Mouse (Mus musculus): Measurements from ENCODE around the gene Mageb3.

DNA sequence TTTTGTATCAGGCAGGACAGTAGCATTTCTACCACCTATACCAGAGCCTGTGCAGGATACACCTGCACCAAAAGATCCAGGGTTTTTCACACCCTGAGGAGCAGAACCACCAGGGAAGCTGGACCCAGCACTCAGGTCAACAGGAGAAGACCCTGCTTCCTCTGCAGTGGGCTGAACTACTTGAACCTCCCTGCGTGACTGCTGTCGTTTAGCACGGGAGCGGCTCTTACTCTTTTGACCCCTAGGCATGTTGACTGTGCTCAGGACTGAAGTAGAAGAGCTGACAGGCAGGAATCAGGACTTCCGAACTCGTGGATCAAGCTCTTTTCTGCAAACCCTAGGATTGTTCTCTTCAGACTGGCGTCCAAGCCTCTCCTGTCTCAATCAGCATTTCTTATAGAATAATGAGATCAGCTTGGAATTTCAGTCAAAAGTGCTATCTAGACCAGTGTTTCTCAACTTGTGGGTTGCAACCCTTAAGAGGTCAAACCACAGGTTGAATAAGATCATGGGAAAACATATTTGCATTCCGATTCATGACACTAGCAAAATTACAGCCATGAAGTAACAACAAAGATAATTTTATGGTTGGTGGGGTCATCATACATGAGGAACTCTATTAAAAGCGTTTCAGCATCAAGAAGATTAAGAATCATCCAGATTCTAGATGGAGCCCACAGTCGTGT, 778 bp downstream of the Mageb3 start:
- no peak for TF ChIP-seq CTCF (IDR thresholded peaks at IDR 0.05; ENCODE audit: borderline replicate concordance, control insufficient read depth, extremely low read depth, insufficient read depth, low read length, poor library complexity)
- no peak for TF ChIP-seq POLR2A (IDR thresholded peaks at IDR 0.05; ENCODE audit: control insufficient read depth, extremely low read depth, insufficient read depth, low read length, poor library complexity)
